Mouse (Mus musculus): ENCODE results near the gene Tctn3. TPM values are rescaled to one million over a fixed set of nuclear protein-coding genes. Genes with fewer than 3 reads are reported as not detected.
"Not testable (repeated sequence)": the region's sequence is repeated elsewhere in the genome, so short reads cannot be mapped to it uniquely, and the experiment has no call there.

Gene Tctn3
- polyA plus RNA-seq, 1 experiment from 2014 or later, result 13.2 TPM

DNA sequence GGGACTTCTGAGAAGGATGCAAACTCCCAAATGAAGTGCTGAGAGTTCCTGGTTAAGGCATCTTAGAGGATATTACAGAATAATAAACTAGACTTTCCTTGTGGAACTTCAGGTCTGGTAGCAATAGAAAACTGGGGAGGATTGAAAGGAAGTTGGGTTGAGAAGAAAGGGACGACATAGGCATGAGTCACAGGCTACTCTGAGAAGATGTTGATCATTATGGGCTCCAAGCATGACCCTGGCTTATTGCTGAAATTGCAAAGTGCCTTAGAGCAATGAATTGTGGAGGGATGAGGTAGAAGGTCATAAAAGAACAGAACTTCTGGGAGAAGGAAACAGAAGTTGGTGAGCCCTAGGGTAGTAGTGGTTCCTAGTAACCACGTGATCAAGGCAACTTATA is 28.8 kb upstream of the Tctn3 start:
- H3K4me2 ChIP-seq, result no peak overlapping the region
- H3K4me3 ChIP-seq, result no peak overlapping the region
- WGBS, result 90% methylated on average over 2 of the region's 2 CpGs
- no peak overlapping the region for H3K27ac ChIP-seq (replicated peaks)
- no peaks in the 10 kb centered on the region for H3K36me3 ChIP-seq
- no peaks in the 10 kb centered on the region for H3K27me3 ChIP-seq
- no peaks in the 10 kb centered on the region for H3K4me1 ChIP-seq (replicated peaks)
- H3K9ac ChIP-seq, result no peak overlapping the region
- no peak for ATAC-seq (ENCODE audit: low FRiP score, low read depth)
- no peaks in the 10 kb centered on the region for H3K9me3 ChIP-seq

DNA sequence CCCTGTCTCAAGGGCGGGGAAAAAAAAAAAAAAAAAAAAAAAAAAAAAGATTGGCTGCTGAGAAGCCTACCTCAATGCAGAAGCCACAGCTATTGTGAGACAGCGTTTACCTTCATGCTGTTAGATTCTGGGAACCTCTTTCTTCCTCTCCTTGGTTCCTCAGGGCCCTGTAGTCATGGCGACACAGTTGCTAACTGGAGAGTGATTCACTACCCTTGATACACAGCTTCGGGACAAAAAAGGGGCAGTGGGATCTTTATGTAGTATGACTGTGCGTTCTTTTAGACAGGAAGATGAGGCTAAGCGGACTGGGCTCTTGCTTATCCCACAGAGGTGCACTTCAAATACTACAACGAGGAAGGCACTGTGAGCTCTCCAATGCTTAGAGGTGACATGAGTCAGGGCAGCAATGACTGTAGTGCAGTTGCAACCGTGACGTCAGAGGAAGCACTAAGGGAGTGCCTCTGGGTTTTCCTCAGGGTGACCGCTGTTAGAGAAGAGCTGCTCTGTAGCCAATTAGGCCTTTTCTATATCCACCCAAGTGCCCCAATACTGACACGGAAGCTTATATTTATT is 27.8 kb upstream of the Tctn3 start:
- Histone ChIP-seq H3K9me3 (no peaks in the 10 kb centered on the region), H3K27ac (replicated peaks) (no peak overlapping the region), H3K4me2 (no peak overlapping the region), H3K4me1 (replicated peaks) (no peaks in the 10 kb centered on the region), H3K4me3 (no peak overlapping the region), H3K9ac (no peak overlapping the region), H3K27me3 (no peaks in the 10 kb centered on the region), H3K36me3 (no peaks in the 10 kb centered on the region)
- ATAC-seq (ENCODE audit: low FRiP score, low read depth), result no peak
- 76% methylated on average over 11 of the region's 11 CpGs for WGBS

DNA sequence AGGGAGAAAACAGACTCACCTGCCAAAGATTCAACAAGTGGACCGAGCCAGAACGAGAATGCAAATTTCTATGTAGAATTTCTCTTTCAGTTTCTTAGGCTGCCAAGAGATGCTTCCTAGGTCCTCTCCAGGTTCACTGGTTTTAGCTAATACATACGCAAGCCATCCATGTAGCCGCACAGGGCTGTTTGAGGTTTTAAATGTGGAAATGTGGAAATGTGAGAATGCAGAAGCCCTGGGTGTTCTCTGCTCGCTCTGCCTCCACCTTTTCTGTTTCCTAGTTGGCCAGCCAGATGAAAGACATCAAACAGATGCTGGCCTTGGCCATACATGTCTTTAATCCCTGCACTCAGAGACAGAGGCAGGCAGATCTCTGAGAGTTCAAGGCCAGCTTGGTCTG is 26.5 kb upstream of the Tctn3 start:
- Histone ChIP-seq H3K4me3 (no peak overlapping the region), H3K4me2 (no peak overlapping the region), H3K9me3 (no peaks in the 10 kb centered on the region), H3K9ac (no peak overlapping the region), H3K27ac (replicated peaks) (no peak overlapping the region), H3K36me3 (no peaks in the 10 kb centered on the region), H3K27me3 (no peaks in the 10 kb centered on the region), H3K4me1 (replicated peaks) (no peaks in the 10 kb centered on the region)
- 92% methylated on average over 5 of the region's 5 CpGs for WGBS
- no peak for ATAC-seq (ENCODE audit: low FRiP score, low read depth)

DNA sequence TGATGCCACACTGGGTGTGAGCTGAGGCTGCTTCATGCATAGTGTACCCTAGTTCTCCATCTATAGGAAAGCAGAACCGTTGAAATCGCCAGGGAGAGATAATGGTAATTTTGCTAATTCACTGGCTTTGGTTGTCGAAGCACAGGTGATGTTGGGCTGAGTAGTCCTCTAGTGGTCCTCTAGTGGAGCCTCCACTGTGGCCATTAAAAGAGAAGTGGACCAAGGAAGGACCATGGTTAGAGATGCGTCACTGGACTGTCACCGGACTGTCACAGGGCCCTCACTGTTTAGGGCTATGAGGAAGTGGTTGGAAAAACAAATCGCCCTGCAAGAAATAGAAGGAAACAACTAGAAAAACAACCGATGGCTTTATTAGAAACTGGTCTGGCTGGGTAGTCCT is 25.6 kb upstream of the Tctn3 start:
- no peak overlapping the region for H3K9ac ChIP-seq
- H3K36me3 ChIP-seq, result no peaks in the 10 kb centered on the region
- no peak overlapping the region for H3K27ac ChIP-seq (replicated peaks)
- no peaks in the 10 kb centered on the region for H3K9me3 ChIP-seq
- H3K27me3 ChIP-seq, result no peaks in the 10 kb centered on the region
- 90% methylated on average over 7 of the region's 7 CpGs for WGBS
- H3K4me2 ChIP-seq, result no peak overlapping the region
- no peak for ATAC-seq (ENCODE audit: low FRiP score, low read depth)
- no peak overlapping the region for H3K4me3 ChIP-seq
- no peaks in the 10 kb centered on the region for H3K4me1 ChIP-seq (replicated peaks)

DNA sequence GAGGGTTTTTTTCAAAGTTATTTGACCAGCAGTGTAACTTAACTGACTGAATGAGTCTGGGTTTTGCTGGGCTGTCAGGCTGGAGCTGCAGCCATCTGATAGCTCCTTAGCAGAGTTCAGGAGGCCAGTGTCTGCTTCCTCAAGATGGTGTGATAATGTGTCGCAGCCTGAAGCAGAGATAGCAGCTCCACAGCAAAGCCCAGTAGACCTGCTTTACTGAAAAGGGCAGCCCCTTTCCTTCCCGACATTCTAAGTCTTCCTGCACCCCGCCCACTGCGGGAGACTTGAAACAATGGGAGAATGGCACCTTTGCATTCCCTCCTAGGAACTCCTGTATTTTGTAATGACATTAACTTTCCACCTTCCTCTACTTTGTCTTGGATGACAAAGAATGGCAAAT is 25.1 kb upstream of the Tctn3 start:
- Histone ChIP-seq H3K27me3 (no peaks in the 10 kb centered on the region), H3K27ac (replicated peaks) (no peak overlapping the region), H3K4me3 (no peak overlapping the region), H3K4me2 (no peak overlapping the region), H3K9me3 (no peaks in the 10 kb centered on the region), H3K4me1 (replicated peaks) (no peaks in the 10 kb centered on the region), H3K9ac (no peak overlapping the region), H3K36me3 (no peaks in the 10 kb centered on the region)
- WGBS, result 63% methylated on average over 4 of the region's 4 CpGs
- no peak for ATAC-seq (ENCODE audit: low FRiP score, low read depth)

DNA sequence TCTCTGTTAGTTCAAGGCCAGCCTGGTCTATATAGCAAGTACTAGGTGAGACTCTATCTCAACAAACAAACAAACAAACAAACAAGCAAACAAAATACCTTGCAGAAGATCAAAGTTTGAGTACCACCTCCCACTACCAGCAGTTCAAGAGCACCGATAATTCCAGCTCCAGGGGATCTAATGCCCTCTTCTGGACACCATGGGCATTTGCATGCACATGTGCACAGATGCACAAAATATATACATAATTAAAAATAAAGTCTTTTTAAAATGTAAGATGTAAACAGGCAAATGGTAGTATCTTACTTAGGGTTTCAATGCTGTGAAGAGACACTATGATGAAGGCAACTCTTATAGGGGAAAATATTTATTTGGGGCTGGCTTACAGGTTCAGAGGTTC is 21.1 kb upstream of the Tctn3 start:
- no peaks in the 10 kb centered on the region for H3K27me3 ChIP-seq
- H3K36me3 ChIP-seq, result no peaks in the 10 kb centered on the region
- no peaks in the 10 kb centered on the region for H3K4me1 ChIP-seq (replicated peaks)
- no peak for ATAC-seq (ENCODE audit: low FRiP score, low read depth)
- no peak overlapping the region for H3K4me2 ChIP-seq
- no peaks in the 10 kb centered on the region for H3K9me3 ChIP-seq
- no peak overlapping the region for H3K9ac ChIP-seq
- H3K27ac ChIP-seq (replicated peaks), result no peak overlapping the region
- 70% methylated on average over 1 of the region's 1 CpGs for WGBS
- H3K4me3 ChIP-seq, result no peak overlapping the region

DNA sequence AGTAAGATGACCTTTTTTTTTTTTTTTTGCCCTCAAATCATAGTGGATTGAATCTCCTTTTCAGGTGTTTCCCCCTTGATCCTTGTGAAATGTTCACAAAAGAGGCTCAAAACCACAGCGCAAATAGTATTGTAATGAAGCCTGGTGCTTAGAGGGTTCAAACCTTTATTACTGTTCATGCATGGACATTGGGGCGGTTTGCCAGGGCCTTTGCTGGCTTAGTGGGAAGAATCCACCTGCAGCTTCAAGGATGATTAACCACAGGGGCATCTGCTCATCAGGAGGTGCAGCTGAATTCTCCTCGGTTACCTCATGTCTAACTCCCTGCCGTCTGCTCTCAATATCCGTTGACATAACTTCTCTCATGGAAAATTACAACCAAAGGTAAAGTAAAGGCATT is 20.6 kb upstream of the Tctn3 start:
- H3K4me3 ChIP-seq, result no peak overlapping the region
- H3K9ac ChIP-seq, result no peak overlapping the region
- H3K27me3 ChIP-seq, result no peaks in the 10 kb centered on the region
- no peak for ATAC-seq (ENCODE audit: low FRiP score, low read depth)
- H3K9me3 ChIP-seq, result no peaks in the 10 kb centered on the region
- H3K4me2 ChIP-seq, result no peak overlapping the region
- H3K4me1 ChIP-seq (replicated peaks), result no peaks in the 10 kb centered on the region
- WGBS, result 81% methylated on average over 5 of the region's 5 CpGs
- H3K36me3 ChIP-seq, result no peaks in the 10 kb centered on the region
- H3K27ac ChIP-seq (replicated peaks), result no peak overlapping the region

DNA sequence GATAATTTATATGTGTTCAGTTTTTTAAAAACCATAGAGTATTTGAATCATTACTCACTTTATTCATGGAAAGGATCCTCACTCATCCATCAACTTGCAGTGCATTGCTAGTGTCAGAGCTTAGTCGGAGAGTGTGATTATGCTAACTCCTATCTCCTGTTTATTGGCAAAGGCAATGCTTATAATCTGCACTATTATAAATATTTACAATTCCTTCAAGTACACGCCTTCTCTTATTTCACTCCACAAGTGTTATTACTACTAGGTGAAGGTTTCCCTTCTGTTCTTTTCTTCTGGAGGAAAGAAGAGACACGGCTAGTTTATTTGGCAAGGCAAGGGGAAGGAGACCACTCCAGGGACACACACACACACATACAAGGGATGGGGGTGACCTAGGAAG is 20.2 kb upstream of the Tctn3 start:
- Histone ChIP-seq H3K4me3 (no peak overlapping the region), H3K4me1 (replicated peaks) (no peaks in the 10 kb centered on the region), H3K9me3 (no peaks in the 10 kb centered on the region), H3K9ac (no peak overlapping the region), H3K27ac (replicated peaks) (no peak overlapping the region), H3K4me2 (no peak overlapping the region), H3K36me3 (no peaks in the 10 kb centered on the region), H3K27me3 (no peaks in the 10 kb centered on the region)
- 81% methylated on average over 3 of the region's 3 CpGs for WGBS
- ATAC-seq (ENCODE audit: low FRiP score, low read depth), result no peak

DNA sequence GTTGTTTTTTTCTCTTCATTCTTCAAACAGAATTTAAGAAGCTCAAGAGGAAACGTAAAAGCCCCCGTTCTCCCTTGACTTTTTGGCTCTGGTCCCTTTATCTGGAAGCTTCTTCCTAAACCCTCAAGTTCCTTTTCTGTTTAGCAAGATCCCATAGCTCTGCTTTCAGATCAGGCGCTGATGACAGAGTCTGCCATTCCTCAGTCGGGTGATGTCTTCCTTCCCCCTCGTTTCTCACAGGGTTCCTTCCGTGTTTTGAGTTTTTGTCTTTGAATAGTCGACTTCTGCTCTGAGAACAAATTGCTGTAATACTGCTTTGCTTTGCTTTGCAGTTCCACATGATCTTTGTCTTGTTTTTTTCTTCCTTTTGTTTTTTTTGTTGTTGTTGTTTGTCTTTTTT is 18.6 kb upstream of the Tctn3 start:
- Histone ChIP-seq H3K9ac (no peak overlapping the region), H3K4me1 (replicated peaks) (no peaks in the 10 kb centered on the region), H3K4me3 (no peak overlapping the region), H3K9me3 (no peaks in the 10 kb centered on the region), H3K27ac (replicated peaks) (no peak overlapping the region), H3K36me3 (no peaks in the 10 kb centered on the region), H3K4me2 (no peak overlapping the region), H3K27me3 (no peaks in the 10 kb centered on the region)
- no peak for ATAC-seq (ENCODE audit: low FRiP score, low read depth)
- 86% methylated on average over 7 of the region's 7 CpGs for WGBS

DNA sequence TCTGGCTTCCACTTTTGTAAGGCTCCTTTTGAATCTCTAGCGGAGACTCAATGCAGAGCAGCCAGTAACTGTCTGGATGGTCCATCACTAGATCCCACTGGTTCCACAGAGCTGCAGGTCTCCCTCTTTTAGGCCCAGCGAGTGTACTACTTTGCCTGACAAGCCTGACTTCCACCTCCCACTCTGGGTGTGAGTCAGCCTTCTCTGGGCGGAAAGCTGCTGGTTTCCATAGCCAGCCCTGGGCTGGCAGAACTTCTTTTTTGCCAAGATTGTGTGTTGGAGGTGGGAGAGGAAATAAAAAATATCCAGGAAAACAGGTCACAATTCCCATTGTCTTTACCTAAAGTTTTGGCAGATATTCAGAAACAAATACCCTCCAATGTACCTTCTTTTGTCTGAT is 18.1 kb upstream of the Tctn3 start:
- Histone ChIP-seq H3K4me1 (replicated peaks) (no peaks in the 10 kb centered on the region), H3K9me3 (no peaks in the 10 kb centered on the region), H3K36me3 (no peaks in the 10 kb centered on the region), H3K27ac (replicated peaks) (no peak overlapping the region), H3K4me3 (no peak overlapping the region), H3K9ac (no peak overlapping the region), H3K27me3 (no peaks in the 10 kb centered on the region), H3K4me2 (no peak overlapping the region)
- 86% methylated on average over 3 of the region's 3 CpGs for WGBS
- ATAC-seq (ENCODE audit: low FRiP score, low read depth), result no peak

DNA sequence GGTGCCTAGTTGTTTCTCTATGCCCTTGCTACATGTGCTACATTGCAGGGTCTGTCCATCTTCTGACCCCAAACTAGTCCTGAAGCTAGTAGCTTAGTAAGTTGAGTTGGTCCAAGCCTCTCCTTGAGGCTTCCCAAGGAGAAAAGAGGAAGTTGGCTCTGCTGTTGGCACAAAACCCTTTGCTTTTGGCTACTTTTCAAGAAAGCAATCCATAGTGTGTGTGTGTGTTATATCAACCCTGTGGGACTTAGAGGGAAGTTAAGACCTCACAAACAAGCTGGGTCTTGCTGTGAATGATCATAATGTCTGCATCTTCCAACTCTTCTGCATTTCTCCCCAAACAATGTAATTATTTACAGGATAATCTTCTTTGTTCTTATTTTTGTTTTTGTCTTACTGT is 16.9 kb upstream of the Tctn3 start:
- Histone ChIP-seq H3K9ac (no peak overlapping the region), H3K27me3 (no peaks in the 10 kb centered on the region), H3K9me3 (no peaks in the 10 kb centered on the region), H3K36me3 (no peaks in the 10 kb centered on the region), H3K4me2 (no peak overlapping the region), H3K4me1 (replicated peaks) (no peaks in the 10 kb centered on the region), H3K27ac (replicated peaks) (no peak overlapping the region), H3K4me3 (no peak overlapping the region)
- no peak for ATAC-seq (ENCODE audit: low FRiP score, low read depth)

DNA sequence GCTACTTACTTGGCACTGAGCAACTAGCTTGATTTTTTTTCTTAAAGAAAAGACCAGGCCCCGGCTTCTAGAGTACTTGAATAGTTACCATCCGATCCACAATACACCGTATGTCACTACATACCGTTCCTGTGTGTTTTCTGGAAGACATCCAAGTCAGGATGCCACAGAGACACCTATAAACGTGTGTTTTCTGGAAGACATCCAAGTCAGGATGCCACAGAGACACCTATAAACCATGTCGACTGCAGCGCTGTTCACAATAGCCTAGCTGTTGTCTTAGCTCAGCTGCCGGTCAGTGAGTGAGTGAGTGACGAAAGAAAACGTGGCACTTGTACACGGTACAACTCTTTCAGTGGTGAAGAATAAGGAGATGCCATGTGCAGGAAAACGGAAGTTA is 13.9 kb upstream of the Tctn3 start:
- H3K27me3 ChIP-seq, result no peaks in the 10 kb centered on the region
- no peak overlapping the region for H3K27ac ChIP-seq (replicated peaks)
- no peak overlapping the region for H3K4me3 ChIP-seq
- H3K9ac ChIP-seq, result no peak overlapping the region
- H3K4me2 ChIP-seq, result no peak overlapping the region
- WGBS, result 64% methylated on average over 12 of the region's 12 CpGs
- H3K36me3 ChIP-seq, result no peaks in the 10 kb centered on the region
- H3K9me3 ChIP-seq, result no peaks in the 10 kb centered on the region
- H3K4me1 ChIP-seq (replicated peaks), result no peaks in the 10 kb centered on the region
- no peak for ATAC-seq (ENCODE audit: low FRiP score, low read depth)

DNA sequence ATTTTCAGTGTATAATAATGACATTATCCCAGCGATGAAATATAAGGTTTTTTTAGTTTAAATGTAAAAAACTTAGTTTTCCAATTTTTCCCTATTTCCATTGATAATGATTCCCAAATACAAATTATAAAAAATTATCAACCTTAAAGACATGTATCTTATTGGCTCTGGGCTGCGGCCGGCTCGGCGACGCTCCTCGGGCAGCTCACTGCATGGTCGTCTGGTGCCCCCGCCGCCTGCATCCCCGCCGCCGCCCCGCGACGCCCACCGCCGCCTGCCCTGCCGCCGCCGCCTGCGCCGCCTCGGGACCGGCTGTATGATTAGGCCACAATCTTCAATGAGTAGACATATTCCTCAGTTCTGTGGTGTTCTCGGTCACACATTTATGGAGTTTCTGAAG is 9.6 kb upstream of the Tctn3 start:
- 60% methylated on average over 16 of the region's 26 CpGs for WGBS
- H3K36me3 ChIP-seq; H3K27ac ChIP-seq (replicated peaks); H3K27me3 ChIP-seq; H3K9me3 ChIP-seq; ATAC-seq (ENCODE audit: low FRiP score, low read depth); H3K4me1 ChIP-seq (replicated peaks); H3K9ac ChIP-seq; H3K4me2 ChIP-seq; H3K4me3 ChIP-seq: not testable (repeated sequence)

Data from hindbrain, embryonic 15.5 days (tissue).